Mouse (Mus musculus) stomach, postnatal 0 days (tissue): ENCODE data around the gene Ankmy2. TPM values are rescaled to one million over a fixed set of nuclear protein-coding genes. Genes with fewer than 3 reads are reported as not detected.
"Not testable (repeated sequence)": the region's sequence is repeated elsewhere in the genome, so short reads cannot be mapped to it uniquely, and the experiment has no call there.

Experiments
- ATAC-seq: fragments of 200-750 bp; cut with Nextera tagmentation; 2 replicates; pipeline ENCODE4 v1.8.0; 2017; ENCODE audit not compliant: low FRiP score, low TSS enrichment
- DNase-seq: peaks from one replicate; pipeline ENCODE4 v3.0.0-alpha.2; 2016; ENCODE audit warnings: low spot score
- H3K27ac ChIP-seq: fragments of 300-500 bp; sonication (generic); replicated peaks from 2 replicates; pipeline ENCODE4 v1.5.1; 2014; ENCODE audit warnings: mild to moderate bottlenecking, control low read depth
- H3K27me3 ChIP-seq: fragments of 300-500 bp; sonication (generic); 2 replicates; pipeline ENCODE4 v1.6.1; 2014; ENCODE audit warnings: low read length; ENCODE audit not compliant: control insufficient read depth, insufficient read depth
- H3K36me3 ChIP-seq: fragments of 300-500 bp; sonication (generic); 2 replicates; pipeline ENCODE4 v1.6.1; 2014; ENCODE audit warnings: low read length, mixed read lengths; ENCODE audit not compliant: control insufficient read depth, insufficient read depth
- H3K4me1 ChIP-seq: fragments of 300-500 bp; sonication (generic); replicated peaks from 2 replicates; pipeline ENCODE4 v1.6.1; 2014; ENCODE audit warnings: antibody characterized with exemption; ENCODE audit not compliant: control insufficient read depth, insufficient read depth
- H3K4me2 ChIP-seq: fragments of 300-500 bp; sonication (generic); replicated peaks from 2 replicates; pipeline ENCODE4 v1.6.1; 2014; ENCODE audit warnings: low read depth, mild to moderate bottlenecking, control low read depth, moderate library complexity
- H3K4me3 ChIP-seq: fragments of 300-500 bp; sonication (generic); 2 replicates; pipeline ENCODE4 v1.5.1; 2014; ENCODE audit warnings: low read depth, low read length, control low read depth
- H3K9ac ChIP-seq: fragments of 300-500 bp; sonication (generic); 2 replicates; pipeline ENCODE4 v1.6.1; 2014; ENCODE audit warnings: mild to moderate bottlenecking, low read length, control low read depth, mixed read lengths
- H3K9me3 ChIP-seq: fragments of 300-500 bp; sonication (generic); 2 replicates; pipeline ENCODE4 v1.6.1; 2016; ENCODE audit warnings: low read length; ENCODE audit not compliant: control insufficient read depth
- CTCF ChIP-seq: IDR thresholded peaks from 2 replicates; pipeline ENCODE4 v1.5.1; 2016; ENCODE audit warnings: antibody characterized with exemption, low read depth, mild to moderate bottlenecking, moderate library complexity
- EP300 ChIP-seq: optimal IDR thresholded peaks from 2 replicates; pipeline ENCODE3; 2016; ENCODE audit warnings: antibody characterized with exemption
- WGBS: fragments of 180-500 bp; shearing (Covaris S2); extraction: QIAGEN DNeasy Blood & Tissue Kit; methylation state at CpG from one replicate; pipeline ENCODE4 v1.1.7; 2014; 5-methylcytosine and 5-hydroxymethylcytosine counted together
- polyA plus RNA-seq: library from polyadenylated mRNA; unstranded; fragments of >200 nt; fragmentation: Nextera tagmentation; extraction: Ambion mirVana; gene quantifications from 2 replicates; pipeline ENCODE4 v1.2.1, GENCODE M21; 2015

Ankmy2 gene
- polyA plus RNA-seq, 1 experiment from 2014 or later, result 27.4 TPM

- DNase-seq, result no peak
- no peaks in the 10 kb centered on the region for H3K4me1 ChIP-seq
- no peak overlapping the region for H3K9ac ChIP-seq
- no peak for ATAC-seq
- no peak overlapping the region for H3K27ac ChIP-seq
- 91% methylated on average over 5 of the region's 5 CpGs for WGBS
- no peak overlapping the region for H3K4me3 ChIP-seq
- H3K4me2 ChIP-seq, result no peak overlapping the region
- peaks cover 21% of the 10 kb centered on the region for H3K36me3 ChIP-seq
- no peaks in the 10 kb centered on the region for H3K27me3 ChIP-seq
- no peaks in the 10 kb centered on the region for H3K9me3 ChIP-seq
- TF ChIP-seq CTCF (no peak), EP300 (no peak)
Observed at GRCm38 (mm10) chr12:36190343-36190742, 33.4 kb downstream of the Ankmy2 start.

- no peak for TF ChIP-seq CTCF
- TF ChIP-seq EP300, result no peak
- no peak for ATAC-seq
- H3K4me1 ChIP-seq, result no peaks in the 10 kb centered on the region
- no peak for DNase-seq
- no peak overlapping the region for H3K4me3 ChIP-seq
- H3K27ac ChIP-seq, result no peak overlapping the region
- no peaks in the 10 kb centered on the region for H3K27me3 ChIP-seq
- H3K9ac ChIP-seq, result no peak overlapping the region
- H3K9me3 ChIP-seq, result 0 out of 2 replicates have a peak, but pooled peaks cover 3% of the 10 kb centered on the region
- peaks cover 27% of the 10 kb centered on the region for H3K36me3 ChIP-seq
- no peak overlapping the region for H3K4me2 ChIP-seq
- WGBS, result 93% methylated on average over 7 of the region's 7 CpGs
Observed at GRCm38 (mm10) chr12:36194976-36195375, 38.1 kb downstream of the Ankmy2 start.

DNA sequence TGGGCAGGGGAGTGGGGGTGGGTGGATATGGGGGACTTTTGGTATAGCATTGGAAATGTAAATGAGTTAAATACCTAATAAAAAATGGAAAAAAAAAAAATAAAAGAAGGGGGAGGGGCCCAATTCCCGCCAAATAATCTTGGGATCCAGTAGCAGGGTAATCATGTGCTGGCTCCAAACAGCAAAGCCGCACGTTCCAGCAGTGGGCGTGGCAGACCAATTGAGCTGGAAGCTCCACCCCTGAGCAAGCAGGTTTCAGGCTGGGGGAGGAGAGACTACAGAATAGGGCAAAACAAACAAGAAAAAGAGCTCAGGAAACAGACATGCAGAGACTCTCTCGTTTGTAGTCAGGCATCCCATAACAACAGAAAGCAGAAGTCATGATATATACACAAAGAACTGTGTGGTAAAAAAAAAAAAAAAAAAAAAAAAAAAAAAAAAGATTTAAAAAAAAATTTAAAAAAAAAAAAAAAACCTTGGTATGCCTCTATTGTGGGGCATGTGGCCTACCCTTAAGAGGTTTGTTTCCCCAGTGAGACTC lies 48.7 kb downstream of the Ankmy2 start:
- H3K9me3 ChIP-seq, H3K36me3 ChIP-seq, H3K27me3 ChIP-seq, ATAC-seq, H3K4me3 ChIP-seq, H3K4me1 ChIP-seq, H3K4me2 ChIP-seq, H3K9ac ChIP-seq, H3K27ac ChIP-seq: not testable (repeated sequence)
- 48% methylated on average over 5 of the region's 5 CpGs for WGBS
- peak; percentile 49 for DNase-seq

DNA sequence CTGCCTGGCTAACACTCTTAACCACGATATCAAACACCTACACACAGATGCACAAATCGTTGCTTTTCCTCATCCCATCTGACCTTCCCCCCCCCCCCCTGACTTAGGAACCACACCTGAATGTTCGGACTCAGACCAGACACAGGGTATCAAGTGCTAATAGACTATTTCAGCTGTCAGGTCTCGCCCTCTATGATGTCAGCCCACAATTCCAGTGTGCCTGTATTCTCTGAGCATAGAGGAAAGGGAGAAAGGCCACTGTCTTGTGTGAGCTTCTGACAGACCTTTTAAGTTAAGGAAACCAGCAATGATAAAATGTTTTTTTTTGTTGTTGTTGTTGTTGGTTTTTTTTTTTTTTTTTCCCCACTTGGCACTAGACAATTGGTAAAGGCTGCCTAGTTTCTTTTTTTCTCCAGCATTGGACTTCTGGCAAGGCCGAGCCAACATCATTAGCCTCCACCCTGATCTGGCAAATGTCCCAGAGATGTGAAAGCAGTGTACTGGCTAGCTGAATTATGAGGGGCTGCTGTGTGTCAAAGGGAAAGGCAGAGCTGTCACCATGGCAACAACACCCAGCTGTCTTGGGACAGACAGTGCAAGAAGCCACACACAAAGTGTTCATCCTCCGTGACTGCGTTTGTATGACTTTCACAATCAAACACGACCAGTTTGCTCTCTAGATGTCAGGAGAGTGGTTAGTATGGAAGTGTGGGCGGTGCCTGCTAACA lies 50.3 kb downstream of the Ankmy2 start:
- peak; percentile 46 for DNase-seq
- Histone ChIP-seq H3K36me3 (no peaks in the 10 kb centered on the region), H3K27me3 (no peaks in the 10 kb centered on the region), H3K4me1 (no peaks in the 10 kb centered on the region), H3K9ac (no peak overlapping the region), H3K27ac (no peak overlapping the region), H3K4me2 (0 out of 2 replicates have a peak overlapping the region, but pooled peaks have one; percentile 8), H3K4me3 (no peak overlapping the region), H3K9me3 (no peaks in the 10 kb centered on the region)
- WGBS, result 43% methylated on average over 9 of the region's 9 CpGs
- TF ChIP-seq CTCF, result no peak
- TF ChIP-seq EP300, result no peak
- ATAC-seq, result peak; percentile 83

DNA sequence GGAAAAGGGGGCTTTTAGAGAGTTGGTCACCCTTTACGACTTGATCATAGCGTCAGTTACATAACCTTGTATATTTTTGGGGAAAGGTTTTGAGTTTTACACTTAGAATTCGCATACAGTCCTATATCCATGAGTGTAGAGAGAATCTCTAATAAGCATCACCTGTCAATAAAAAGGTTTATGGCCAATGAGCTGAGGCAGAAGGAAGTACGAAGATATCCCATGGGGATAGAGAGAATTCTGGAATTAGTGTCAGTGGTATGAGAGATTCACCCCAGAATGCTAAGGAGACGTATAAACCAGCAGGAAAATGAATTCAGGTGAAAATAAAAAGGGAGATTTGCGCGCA lies 50.9 kb downstream of the Ankmy2 start:
- no peak overlapping the region for H3K27ac ChIP-seq
- no peak for ATAC-seq

DNA sequence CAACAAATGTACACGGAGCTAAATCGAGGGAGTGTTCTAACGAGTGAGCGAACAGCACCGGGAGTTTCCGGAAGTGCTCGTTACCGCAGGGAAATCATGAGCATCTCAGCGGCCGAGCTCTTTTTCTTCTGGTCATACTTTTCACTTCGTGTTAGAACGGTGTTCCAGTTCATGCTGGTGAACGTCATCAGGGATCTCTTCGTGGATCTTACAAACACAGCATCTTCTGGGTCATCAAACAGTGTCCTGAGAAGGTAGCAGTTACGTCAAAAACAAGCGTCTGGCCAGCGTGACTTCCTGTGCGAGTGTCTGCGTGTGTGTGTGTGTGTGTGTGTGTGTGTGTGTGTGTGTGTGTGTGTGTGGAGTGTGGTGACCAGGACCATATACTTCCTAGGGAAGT lies 51.5 kb downstream of the Ankmy2 start:
- H3K4me1 ChIP-seq, result no peaks in the 10 kb centered on the region
- H3K9me3 ChIP-seq, result no peaks in the 10 kb centered on the region
- DNase-seq (no peak), ATAC-seq (no peak)
- no peaks in the 10 kb centered on the region for H3K36me3 ChIP-seq
- H3K4me3 ChIP-seq, result no peak overlapping the region
- 75% methylated on average over 19 of the region's 19 CpGs for WGBS
- H3K4me2 ChIP-seq, result no peak overlapping the region
- no peak for TF ChIP-seq EP300
- TF ChIP-seq CTCF, result no peak
- no peaks in the 10 kb centered on the region for H3K27me3 ChIP-seq
- no peak overlapping the region for H3K9ac ChIP-seq
- no peak overlapping the region for H3K27ac ChIP-seq

More for the DNA sequence above, 50.9 kb downstream of the Ankmy2 start:
- 76% methylated on average over 7 of the region's 7 CpGs for WGBS
- H3K4me3 ChIP-seq, result no peak overlapping the region
- H3K4me2 ChIP-seq, result 0 out of 2 replicates have a peak overlapping the region, but pooled peaks have one; percentile 8
- DNase-seq, result no peak
- H3K4me1 ChIP-seq, result no peaks in the 10 kb centered on the region
- H3K9ac ChIP-seq, result no peak overlapping the region
- no peaks in the 10 kb centered on the region for H3K36me3 ChIP-seq
- no peak for TF ChIP-seq EP300
- TF ChIP-seq CTCF, result no peak
- H3K27me3 ChIP-seq, result no peaks in the 10 kb centered on the region
- no peaks in the 10 kb centered on the region for H3K9me3 ChIP-seq
